Mouse (Mus musculus) gastrocnemius, postnatal 4 days (tissue): ENCODE measurements around the gene Camk2g. TPM values are rescaled to one million over a fixed set of nuclear protein-coding genes. Genes with fewer than 3 reads are reported as not detected.
"Not testable (repeated sequence)": the region's sequence is repeated elsewhere in the genome, so short reads cannot be mapped to it uniquely, and the experiment has no call there.

Experiments
- DNase-seq, 2 experiments: peaks; one replicate each; pipeline ENCODE4 v3.0.0; 2021 to 2022; ENCODE audit warnings: low spot score in 2 of 2, mixed read lengths in 2 of 2
- total RNA-seq, 2 experiments: library from RNA; stranded (reverse); gene quantifications; 2 replicates each; pipeline ENCODE4 v1.2.3; 2021

The Camk2g gene
- total RNA-seq, 2 experiments from 2014 or later = 92.5 to 94.3 TPM

DNA sequence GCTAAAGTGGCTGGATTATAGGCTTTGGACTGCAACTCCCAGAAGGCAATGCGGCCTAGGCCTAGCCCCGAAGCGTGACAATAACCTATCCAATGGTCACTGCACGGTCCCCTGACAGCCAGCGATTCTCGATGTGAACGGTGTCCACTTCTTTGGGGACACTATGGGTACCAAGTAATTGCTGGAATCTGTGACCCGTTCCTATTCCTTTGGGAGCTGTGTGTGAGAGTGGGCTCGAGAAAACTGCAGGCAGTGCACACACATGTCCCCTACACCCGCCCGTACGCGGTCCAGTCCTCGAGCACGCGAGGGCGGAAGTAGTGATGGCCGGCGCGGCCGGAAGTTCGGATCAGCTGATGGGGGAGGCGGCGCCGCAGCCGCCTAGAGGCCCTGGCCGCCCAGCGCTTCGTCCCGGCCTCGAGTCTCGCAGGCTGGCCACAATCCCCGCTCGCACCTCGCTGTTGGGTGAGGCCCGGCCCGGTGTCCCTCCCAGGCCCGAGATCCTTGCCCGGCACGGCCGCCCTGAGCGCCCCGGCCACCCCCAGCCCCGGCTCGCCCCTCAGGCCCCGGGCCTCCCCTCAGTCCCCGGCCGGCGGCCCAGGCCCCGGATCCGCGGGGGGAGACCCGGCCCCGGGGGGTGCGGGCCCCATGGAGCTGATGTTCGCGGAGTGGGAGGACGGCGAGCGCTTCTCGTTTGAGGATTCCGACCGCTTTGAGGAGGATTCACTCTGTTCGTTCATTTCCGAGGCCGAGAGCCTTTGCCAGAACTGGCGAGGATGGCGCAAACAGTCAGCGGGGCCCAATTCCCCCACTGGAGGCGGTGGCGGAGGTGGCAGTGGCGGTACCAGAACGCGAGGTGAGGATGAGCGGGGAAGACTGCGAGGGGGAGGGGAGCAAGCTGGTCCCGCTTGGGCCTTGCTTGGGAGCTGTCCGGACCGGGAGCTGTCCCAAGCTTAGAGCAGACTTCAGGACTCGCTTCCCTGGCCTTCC is 86.4 kb downstream of the Camk2g start, which contains the start of gene Zswim8:
TSS of gene Zswim8 (plus strand) at position 352 of the 990 bp plus-strand sequence.
- peak; percentile 80 to 91 for DNase-seq

DNA sequence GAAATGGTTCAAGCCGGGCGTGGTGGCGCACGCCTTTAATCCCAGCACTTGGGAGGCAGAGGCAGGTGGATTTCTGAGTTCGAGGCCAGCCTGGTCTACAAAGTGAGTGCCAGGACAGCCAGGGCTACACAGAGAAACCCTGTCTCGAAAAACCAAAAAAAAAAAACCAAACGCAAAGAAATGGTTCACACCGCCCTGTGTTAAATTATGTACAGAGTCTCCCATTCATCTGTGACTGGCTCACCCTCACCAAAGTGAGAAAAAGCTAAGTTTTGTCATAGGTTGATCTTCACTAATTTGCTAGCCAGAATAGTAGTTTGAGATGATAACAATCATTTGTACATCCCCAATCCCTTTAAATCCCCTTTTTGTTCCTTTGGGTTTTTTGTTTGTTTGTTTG is 90.4 kb downstream of the Camk2g start:
- DNase-seq = not testable (repeated sequence)

DNA sequence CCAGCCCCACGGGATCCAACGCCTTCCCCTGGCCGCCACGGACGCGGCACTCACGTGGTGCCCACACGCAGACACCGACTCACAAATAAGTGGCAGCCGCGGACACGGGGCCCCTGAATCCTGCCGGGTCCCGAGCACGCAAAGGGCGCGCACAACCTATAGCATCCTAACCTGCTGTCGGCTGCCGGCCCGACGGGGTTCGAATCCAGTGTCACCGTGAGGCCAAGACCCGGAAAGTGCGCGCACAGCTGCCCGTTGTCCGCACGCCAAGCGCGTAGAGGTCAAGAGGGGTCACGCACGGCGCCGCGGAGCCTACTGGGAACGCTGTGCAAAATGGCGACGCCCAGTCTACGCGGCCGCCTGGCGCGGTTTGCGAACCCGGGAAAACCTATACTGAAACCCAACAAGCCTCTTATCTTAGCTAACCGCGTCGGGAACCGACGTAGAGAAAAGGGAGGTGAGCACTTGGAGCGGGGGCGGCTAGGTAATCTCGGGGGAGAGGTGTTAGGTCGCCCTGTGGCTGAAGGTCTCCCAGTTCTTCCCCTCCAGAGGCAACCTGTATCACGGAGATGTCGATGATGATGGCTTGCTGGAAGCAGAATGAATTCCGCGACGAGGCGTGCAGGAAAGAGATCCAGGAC is 91.0 kb downstream of the Camk2g start, which contains the start of gene Chchd1:
TSS of gene Chchd1 (plus strand) at position 266 of the 641 bp plus-strand sequence.
- DNase-seq = peak; percentile 88 to 95

DNA sequence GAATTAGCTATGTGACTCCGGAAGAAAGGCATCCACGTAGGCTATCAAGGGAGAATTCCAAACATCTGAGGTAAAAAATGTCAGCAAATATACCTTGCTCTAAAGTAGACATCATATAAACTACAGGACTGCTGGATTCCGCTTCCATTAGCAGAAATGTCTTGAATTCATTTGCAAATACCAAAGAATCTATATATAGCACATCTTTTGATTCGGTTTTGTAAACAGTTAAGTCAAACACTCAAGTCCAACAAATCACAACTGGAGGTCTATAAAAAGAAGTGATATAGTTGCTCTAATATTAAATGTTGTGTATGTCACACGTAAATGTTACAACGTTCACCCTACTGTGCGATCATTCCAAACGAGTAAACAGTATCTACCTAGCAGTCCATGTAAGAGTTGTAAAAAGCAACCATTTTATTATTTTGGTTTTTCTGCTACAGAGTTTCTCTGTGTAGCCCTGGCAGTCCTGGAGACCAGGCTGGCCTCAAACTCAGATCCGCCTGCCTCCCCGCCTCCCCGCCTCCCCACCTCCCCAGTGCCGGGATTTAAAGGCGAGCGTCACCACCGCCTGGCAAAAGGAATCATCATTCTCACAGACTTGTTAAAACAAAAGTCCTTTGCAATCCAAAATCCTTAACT is 91.7 kb downstream of the Camk2g start:
- no peak for DNase-seq

DNA sequence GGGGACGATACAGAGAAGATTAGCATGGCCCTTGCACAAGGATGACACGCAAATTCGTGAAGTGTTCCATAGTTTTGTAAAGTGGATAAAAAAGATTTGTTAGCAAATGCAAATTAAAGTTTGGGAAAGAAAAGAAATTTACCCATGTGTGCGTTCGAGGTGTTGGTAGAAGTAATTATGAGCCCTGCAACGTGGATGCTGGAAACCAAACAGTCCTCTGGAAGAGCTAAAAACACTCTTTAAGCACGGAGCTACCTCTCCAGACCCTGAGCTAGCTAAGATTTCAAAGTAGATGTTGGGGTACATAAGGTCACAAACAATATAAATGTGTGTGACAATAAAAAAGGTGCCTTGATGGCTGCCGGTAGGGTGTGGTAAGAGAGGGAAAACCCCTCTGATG is 92.3 kb downstream of the Camk2g start:
- DNase-seq = no peak

DNA sequence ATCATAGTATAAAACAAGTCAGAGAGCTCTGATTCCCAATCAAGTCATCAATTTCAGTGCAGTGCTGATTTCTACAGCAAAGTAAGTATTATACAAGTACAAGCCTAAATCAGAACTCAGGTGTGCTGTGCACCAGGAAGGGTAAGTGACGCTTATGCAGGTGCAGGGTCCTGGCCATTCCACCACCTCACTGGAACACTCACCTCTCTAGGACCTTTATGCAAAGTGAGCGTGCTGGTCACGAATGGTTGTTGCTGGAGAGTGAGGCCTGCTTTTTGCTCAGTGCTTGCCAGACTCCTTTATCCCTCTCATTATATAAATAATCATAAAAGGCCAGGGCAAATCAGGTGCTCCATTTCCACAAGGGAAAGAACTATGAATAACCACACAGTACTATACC is 93.5 kb downstream of the Camk2g start:
- DNase-seq = no peak

DNA sequence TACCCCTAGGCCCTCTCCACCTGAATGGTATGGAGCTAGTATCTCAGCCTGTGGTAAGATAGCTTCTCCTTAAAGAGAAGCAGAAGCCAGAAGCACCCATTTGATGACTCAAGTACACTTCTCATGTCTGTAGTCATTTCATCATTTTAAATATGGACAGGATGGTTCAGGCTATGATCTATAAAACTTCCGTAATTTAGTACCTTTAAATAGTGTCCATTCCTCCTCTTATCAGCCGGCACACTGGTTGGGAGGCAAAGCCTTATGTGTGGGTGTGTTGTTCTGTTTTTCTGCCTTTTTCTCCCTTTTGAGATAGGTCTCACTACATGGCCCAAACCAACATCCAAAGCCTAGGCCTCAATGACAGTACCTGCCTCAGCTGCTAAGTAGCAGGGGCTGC is 95.4 kb downstream of the Camk2g start:
- DNase-seq = no peak

DNA sequence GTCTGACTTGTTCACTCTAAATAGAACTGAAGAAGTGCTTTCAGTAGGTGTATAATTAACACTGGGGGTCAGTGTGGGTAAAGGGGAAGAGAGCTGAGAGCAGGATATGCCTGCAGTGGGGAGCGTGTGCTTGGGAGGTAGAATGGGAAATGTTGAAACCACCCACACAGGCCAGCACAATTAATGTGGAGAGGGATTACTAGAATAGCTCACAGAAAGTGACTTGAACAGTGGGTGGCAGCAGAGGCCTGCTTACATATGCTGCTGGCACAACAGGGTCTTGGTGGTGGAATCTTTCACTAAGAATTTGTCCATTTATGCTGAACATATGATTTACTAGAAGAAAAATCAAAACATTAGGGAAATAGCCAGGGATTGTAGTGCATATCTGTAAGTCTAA is 96.9 kb downstream of the Camk2g start:
- no peak for DNase-seq

DNA sequence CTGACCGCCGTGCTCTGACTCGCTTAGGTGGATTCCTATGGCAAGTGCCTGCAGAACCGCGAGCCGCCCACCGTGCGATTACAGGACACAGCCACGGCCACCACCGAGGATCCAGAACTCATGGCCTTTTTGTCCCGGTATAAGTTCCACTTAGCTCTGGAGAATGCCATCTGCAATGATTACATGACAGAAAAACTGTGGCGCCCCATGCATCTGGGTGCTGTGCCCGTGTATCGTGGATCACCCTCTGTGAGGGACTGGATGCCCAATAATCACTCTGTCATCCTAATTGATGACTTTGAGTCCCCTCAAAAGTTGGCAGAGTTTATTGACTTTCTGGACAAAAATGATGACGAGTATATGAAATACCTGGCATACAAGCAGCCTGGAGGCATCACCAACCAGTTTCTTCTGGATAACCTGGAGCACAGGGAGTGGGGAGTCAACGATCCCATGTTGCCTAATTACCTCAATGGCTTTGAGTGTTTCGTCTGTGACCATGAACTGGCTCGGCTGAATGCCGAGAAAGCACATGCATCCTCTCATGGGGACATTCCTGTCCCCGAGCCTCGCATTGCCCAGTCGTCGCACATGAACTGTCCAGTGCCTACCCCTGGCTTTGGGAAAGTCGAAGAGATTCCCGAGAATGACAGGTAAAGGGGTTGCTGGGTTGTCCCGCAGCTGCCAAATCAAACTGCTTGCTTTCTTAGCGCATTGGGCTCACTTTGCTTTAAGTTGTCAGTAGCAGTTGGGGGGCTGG is 97.9 kb downstream of the Camk2g start:
- DNase-seq = no peak

DNA sequence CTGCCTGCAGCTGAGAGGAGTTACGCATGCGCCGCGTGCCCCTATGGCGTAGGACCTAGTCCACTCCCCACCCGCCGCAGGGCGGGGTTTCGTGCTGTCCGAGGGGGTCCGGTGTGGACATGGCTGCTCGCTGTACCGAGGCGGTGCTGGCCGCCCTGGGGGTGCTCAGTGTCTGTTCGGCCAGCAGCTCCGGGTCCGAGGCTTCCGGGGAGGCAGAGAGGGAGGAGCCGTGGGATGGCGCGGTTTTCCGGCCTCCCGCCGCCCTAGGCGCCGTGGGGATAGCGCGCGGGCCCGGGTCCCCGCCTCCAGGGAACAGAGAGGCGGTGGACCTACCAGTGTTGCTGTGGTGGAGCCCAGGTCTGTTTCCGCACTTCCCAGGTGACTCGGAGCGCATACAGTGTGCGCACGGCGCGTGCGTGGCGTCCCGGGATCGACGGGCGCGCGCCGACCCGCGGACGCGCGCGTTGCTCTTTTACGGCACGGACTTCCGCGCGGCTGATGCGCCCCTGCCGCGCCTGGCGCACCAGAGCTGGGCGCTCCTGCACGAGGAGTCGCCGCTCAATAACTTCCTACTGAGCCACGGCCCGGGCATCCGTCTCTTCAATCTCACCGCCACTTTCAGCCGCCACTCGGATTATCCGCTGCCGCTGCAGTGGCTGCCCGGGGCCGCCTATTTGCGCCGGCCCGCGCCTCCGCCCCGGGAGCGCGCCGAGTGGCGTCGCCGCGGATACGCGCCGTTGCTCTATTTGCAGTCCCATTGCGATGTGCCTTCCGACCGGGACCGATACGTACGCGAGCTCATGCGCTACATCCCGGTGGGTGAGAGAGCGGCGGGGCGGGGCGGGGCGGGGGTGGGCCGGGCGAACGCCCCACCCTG is 98.8 kb downstream of the Camk2g start, which contains the start of gene Fut11:
TSS of gene Fut11 (plus strand) at position 85 of the 877 bp plus-strand sequence.
- DNase-seq = peak; percentile 83 to 92

DNA sequence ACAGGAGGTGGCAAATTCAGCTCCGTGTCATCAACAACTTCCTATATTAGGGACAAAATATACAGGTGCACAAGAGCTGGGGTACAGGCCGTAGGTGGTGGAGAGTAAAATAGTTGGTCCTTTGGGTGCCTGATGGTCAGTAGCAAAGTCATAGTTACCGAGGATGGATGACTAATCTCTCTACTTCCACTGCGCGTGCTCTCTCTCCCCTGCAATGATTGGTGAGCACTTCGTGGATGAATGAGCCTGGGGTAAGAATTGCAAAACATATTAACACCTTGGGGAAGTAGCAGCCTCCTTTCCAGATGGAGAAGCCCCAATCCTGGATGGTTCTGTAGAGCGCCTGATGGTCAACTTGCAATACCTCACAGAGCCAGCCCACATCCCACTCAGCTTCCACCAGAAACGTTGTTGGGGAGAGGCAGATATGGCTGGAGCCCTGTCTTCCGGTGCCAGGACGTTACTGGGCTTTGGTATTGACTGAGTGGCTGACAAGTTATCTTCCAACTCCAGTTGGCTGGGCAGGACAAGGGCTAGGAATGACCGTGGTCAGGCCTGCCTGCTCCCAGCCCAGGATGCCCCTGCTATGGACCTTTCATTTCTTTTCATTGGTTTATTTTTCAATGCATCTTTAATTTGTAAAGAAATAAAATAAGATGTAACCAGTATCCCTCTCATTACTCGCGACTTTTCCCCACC is 99.6 kb downstream of the Camk2g start:
- peak in 1 of 2 experiments; percentile 25 for DNase-seq

DNA sequence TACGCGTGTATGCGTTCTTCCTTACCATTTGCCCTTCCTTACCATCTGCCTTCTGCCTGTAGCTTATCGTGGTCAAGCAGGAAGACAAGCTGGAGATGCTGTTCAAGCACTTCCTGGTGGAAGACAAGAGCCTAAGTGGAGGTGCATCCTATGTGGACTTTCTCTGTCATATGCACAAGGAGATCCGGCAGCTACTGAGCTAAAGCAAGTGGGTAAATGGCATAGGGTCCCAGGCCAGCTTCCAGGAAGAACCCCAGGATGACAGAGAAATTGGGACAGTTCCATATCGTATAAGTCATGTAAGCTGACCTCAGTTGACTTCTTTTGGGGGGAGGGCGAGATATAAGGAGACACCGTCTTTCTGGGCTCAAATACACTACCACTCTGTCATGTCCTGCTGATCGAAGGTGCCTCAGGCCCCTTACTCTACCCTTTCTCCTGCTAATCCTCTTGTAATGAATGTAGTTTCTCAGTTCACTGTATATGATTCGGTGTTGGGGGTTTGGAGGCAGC is 100.2 kb downstream of the Camk2g start:
- no peak for DNase-seq

DNA sequence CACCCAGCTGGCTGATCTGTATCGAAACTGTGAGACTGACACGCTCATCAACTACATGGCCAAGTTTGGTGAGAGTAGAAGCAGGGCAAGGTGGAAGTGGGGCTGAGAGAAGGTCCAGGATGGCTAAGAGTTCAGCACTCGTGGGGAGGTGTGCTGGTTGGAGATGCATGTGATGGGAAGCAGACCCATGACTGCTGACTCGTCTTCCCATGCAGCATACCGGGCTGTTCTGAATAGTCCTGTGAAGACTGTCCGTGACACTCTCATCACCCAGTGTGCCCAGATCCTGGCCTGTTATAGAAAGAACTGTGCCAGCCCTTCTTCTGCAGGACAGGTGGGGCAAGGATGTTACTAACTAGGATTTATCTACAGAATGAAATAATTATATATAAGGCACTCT is 102.1 kb downstream of the Camk2g start:
- no peak for DNase-seq

DNA sequence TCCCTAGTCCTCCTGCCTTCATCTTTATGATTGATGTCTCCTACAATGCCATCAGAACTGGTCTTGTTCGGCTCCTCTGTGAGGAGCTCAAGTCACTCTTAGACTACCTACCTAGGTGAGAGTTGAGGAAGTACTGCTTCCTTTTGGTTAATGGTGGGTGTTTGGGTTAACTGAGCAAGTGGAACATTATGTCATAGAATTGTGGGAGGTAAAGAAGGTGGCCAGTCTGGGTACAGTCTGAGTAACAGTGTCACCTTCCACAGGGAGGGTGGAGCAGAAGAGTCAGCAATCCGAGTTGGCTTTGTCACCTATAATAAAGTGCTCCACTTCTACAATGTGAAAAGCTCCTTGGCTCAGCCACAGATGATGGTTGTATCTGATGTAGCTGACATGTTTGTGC is 104.9 kb downstream of the Camk2g start:
- DNase-seq = no peak

DNA sequence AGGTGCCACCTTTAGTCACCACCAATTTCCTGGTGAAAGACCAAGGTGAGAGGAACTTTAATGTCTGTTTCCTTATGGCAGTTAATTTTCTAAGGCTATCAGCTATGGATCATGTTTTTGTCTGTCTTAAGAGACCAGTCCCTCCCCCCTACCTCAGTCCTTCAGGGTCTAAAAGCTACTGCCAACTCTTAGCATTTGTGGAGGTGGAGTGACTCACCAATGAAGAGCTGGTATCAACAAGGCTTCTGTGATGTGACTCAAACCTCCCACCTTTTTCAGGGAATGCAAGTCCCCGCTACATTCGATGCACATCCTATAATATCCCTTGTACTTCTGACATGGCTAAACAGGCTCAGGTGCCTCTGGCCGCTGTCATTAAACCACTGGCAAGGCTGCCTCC is 107.3 kb downstream of the Camk2g start:
- no peak for DNase-seq
